Mouse (Mus musculus) neural tube, embryonic 13.5 days (tissue): ENCODE data around the gene Mmp27. TPM values are rescaled to one million over a fixed set of nuclear protein-coding genes. Genes with fewer than 3 reads are reported as not detected.

Experiments used
- ATAC-seq: fragments of 200-750 bp; cut with Nextera tagmentation; 2 replicates; pipeline ENCODE4 v1.8.0; 2017; ENCODE audit warnings: low read depth, mild to moderate bottlenecking, moderate TSS enrichment, moderate library complexity
- H3K27ac ChIP-seq: fragments of 300-500 bp; sonication (generic); replicated peaks from 2 replicates; pipeline ENCODE4 v1.5.1; 2015; ENCODE audit warnings: moderate library complexity, mild to moderate bottlenecking, inconsistent platforms
- H3K27me3 ChIP-seq: fragments of 300-500 bp; sonication (generic); 2 replicates; pipeline ENCODE4 v1.6.1; 2015; ENCODE audit warnings: mild to moderate bottlenecking, inconsistent platforms
- H3K36me3 ChIP-seq: fragments of 300-500 bp; sonication (generic); 2 replicates; pipeline ENCODE4 v1.6.1; 2015; ENCODE audit warnings: mild to moderate bottlenecking, inconsistent platforms
- H3K4me1 ChIP-seq: fragments of 300-500 bp; sonication (generic); replicated peaks from 2 replicates; pipeline ENCODE4 v1.6.1; 2015; ENCODE audit warnings: inconsistent platforms
- H3K4me2 ChIP-seq: fragments of 300-500 bp; sonication (generic); 2 replicates; pipeline ENCODE4 v1.6.1; 2015; ENCODE audit warnings: inconsistent platforms, mild to moderate bottlenecking, moderate library complexity
- H3K4me3 ChIP-seq: fragments of 300-500 bp; sonication (generic); 2 replicates; pipeline ENCODE4 v1.5.1; 2015; ENCODE audit warnings: mild to moderate bottlenecking, inconsistent platforms
- H3K9ac ChIP-seq: fragments of 300-500 bp; sonication (generic); 2 replicates; pipeline ENCODE4 v1.6.1; 2015; ENCODE audit warnings: moderate library complexity, mild to moderate bottlenecking, inconsistent platforms
- H3K9me3 ChIP-seq: fragments of 300-500 bp; sonication (generic); 2 replicates; pipeline ENCODE4 v1.6.1; 2016; ENCODE audit warnings: inconsistent platforms
- WGBS: fragments of 180-500 bp; shearing (Covaris S2); methylation state at CpG from one replicate; pipeline ENCODE4 v1.1.7; 2015; 5-methylcytosine and 5-hydroxymethylcytosine counted together
- polyA plus RNA-seq: library from polyadenylated mRNA; unstranded; fragments of >200 nt; fragmentation: Nextera tagmentation; extraction: Ambion mirVana; gene quantifications from 2 replicates; pipeline ENCODE4 v1.2.1, GENCODE M21; 2015

Mmp27 gene
- not detected in 2 replicates for polyA plus RNA-seq

DNA sequence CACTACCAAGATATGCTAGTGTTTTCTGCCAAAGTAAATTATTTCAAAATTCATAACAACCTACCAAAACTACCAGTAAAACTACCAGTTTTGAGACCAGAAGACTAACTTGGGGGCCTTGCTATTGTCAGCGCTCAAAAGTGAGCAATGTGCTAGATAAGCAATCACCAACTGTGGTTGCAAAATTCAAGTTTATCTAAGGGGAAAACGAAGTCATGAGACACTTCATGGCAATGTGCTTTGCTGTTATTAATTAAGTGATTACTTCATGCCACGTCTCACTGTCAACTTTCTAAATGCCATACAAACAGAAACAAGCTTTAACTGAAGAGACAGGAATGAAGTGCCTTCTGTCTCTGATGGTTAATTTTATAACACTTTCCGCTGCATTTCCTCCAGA lies at the start of gene Mmp27:
Gene Mmp27, plus strand, starts transcription at position 235 of the 400 bp plus-strand sequence.
- no peaks in the 10 kb centered on the region for H3K9me3 ChIP-seq

DNA sequence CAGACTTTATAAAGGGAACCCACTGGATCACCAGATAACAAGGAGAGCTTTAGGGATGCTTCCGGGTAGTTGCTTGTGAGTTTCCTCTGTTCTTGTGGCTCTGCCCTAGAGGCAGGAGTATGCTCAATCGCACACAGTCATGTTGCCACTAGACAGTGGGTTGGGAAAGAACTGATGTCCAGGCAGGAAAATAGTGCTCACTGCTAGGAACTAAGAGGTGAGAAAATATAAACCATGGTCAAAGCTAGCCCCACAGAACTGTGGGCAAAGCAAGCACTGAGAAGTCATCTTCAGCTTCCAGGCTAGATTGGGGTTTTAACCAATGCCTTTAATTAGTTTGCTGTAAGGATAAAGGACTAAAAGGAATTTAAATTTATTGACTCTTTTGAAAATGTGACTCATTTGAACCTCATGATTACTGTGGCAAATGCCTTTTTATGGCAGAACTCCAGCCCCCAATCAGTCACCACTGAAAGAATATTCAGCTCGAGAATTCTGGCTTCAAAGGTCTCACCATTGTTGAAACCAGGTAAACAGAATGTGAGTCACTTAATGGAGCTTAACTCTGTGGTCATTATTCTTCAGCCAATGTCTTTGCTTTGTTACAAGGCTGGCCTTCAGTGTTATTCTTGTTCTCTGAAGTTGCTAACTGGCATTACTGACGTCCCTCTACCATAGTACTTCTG lies 44.8 kb upstream of the Mmp27 start:
- WGBS, result 49% methylated on average over 4 of the region's 4 CpGs
- Histone ChIP-seq H3K36me3 (no peaks in the 10 kb centered on the region), H3K4me3 (no peak overlapping the region), H3K4me2 (no peak overlapping the region), H3K9me3 (no peaks in the 10 kb centered on the region), H3K27ac (no peak overlapping the region), H3K4me1 (no peaks in the 10 kb centered on the region), H3K9ac (no peak overlapping the region), H3K27me3 (no peaks in the 10 kb centered on the region)
- ATAC-seq, result no peak

More for the DNA sequence above, at the start of gene Mmp27:
- Histone ChIP-seq H3K27me3 (no peaks in the 10 kb centered on the region), H3K36me3 (no peaks in the 10 kb centered on the region), H3K4me2 (no peak within 1 kb of the TSS), H3K4me3 (no peak within 1 kb of the TSS), H3K27ac (no peak within 1 kb of the TSS), H3K9ac (no peak within 1 kb of the TSS), H3K4me1 (no peaks in the 10 kb centered on the region)
- WGBS, result 72% methylated on average over 4 of the region's 4 CpGs
- no peak for ATAC-seq

- Histone ChIP-seq H3K4me3 (no peak overlapping the region), H3K9ac (no peak overlapping the region), H3K36me3 (no peaks in the 10 kb centered on the region), H3K27ac (no peak overlapping the region), H3K4me2 (no peak overlapping the region), H3K27me3 (no peaks in the 10 kb centered on the region), H3K9me3 (no peaks in the 10 kb centered on the region), H3K4me1 (no peaks in the 10 kb centered on the region)
- ATAC-seq, result no peak
Measured at GRCm38 (mm10) chr9:7542763-7543162, 28.4 kb upstream of the Mmp27 start.

GRCm38 (mm10) chr9:7544923-7545457 lies 26.2 kb upstream of the Mmp27 start:
- ATAC-seq, result no peak

DNA sequence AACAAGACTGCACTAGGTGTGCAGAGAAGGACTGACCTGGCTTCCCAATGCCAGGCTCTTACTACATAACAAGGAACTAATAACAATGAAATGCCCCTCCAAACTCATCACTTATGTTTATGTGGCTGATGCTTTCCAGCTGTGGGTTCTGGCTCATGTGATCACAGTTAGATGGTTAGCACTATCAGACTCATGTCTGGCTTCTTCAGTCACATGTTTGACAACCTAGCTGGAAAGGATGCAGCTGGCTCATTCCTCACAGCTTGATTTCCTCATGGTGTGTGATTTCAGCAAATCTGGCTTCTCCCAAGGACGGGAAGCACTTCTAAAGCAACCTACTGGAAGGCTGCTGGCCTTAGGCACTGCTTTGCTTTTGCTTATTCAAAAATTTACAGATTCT lies 25.7 kb upstream of the Mmp27 start:
- Histone ChIP-seq H3K4me3 (no peak overlapping the region), H3K36me3 (no peaks in the 10 kb centered on the region), H3K9ac (no peak overlapping the region), H3K27me3 (no peaks in the 10 kb centered on the region), H3K9me3 (no peaks in the 10 kb centered on the region), H3K4me2 (no peak overlapping the region), H3K27ac (no peak overlapping the region), H3K4me1 (no peaks in the 10 kb centered on the region)
- no peak for ATAC-seq
- 64% methylated on average over 1 of the region's 1 CpGs for WGBS

More at GRCm38 (mm10) chr9:7544923-7545457, 26.2 kb upstream of the Mmp27 start:
- no peak overlapping the region for H3K4me3 ChIP-seq
- H3K4me1 ChIP-seq, result no peaks in the 10 kb centered on the region
- no peak overlapping the region for H3K9ac ChIP-seq
- no peaks in the 10 kb centered on the region for H3K9me3 ChIP-seq
- H3K36me3 ChIP-seq, result no peaks in the 10 kb centered on the region
- H3K27me3 ChIP-seq, result no peaks in the 10 kb centered on the region
- no peak overlapping the region for H3K4me2 ChIP-seq
- H3K27ac ChIP-seq, result no peak overlapping the region
- WGBS, result 76% methylated on average over 1 of the region's 1 CpGs

GRCm38 (mm10) chr9:7545920-7546319 lies 25.3 kb upstream of the Mmp27 start:
- no peak overlapping the region for H3K4me2 ChIP-seq
- ATAC-seq, result no peak

DNA sequence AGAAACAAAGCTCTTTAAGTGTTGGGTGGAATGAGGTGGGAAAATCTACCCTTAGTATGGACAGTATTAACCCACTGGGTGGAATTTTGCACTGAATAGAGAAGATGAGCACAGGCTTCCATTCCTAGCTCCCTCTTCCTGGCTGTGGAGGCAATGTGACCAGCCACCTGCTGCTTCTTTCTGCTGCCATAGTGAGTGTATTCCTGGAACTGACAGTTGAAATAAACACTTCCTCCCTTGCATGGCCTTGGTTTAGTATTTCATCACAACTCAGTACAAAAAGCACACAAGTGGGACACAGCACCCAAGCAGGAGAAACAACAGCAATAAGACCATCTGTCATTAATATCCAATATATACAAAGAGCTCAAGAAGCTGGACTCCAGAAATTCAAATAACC lies 19.3 kb upstream of the Mmp27 start:
- no peak overlapping the region for H3K4me2 ChIP-seq
- H3K27me3 ChIP-seq, result no peaks in the 10 kb centered on the region
- H3K27ac ChIP-seq, result no peak overlapping the region
- no peak for ATAC-seq
- no peaks in the 10 kb centered on the region for H3K4me1 ChIP-seq
- no peak overlapping the region for H3K9ac ChIP-seq
- H3K9me3 ChIP-seq, result no peaks in the 10 kb centered on the region
- no peak overlapping the region for H3K4me3 ChIP-seq
- no peaks in the 10 kb centered on the region for H3K36me3 ChIP-seq

More at GRCm38 (mm10) chr9:7545920-7546319, 25.3 kb upstream of the Mmp27 start:
- H3K27me3 ChIP-seq, result no peaks in the 10 kb centered on the region
- H3K9me3 ChIP-seq, result no peaks in the 10 kb centered on the region
- no peaks in the 10 kb centered on the region for H3K36me3 ChIP-seq
- no peak overlapping the region for H3K4me3 ChIP-seq
- no peak overlapping the region for H3K27ac ChIP-seq
- H3K9ac ChIP-seq, result no peak overlapping the region
- H3K4me1 ChIP-seq, result no peaks in the 10 kb centered on the region
- WGBS, result 85% methylated on average over 7 of the region's 7 CpGs

DNA sequence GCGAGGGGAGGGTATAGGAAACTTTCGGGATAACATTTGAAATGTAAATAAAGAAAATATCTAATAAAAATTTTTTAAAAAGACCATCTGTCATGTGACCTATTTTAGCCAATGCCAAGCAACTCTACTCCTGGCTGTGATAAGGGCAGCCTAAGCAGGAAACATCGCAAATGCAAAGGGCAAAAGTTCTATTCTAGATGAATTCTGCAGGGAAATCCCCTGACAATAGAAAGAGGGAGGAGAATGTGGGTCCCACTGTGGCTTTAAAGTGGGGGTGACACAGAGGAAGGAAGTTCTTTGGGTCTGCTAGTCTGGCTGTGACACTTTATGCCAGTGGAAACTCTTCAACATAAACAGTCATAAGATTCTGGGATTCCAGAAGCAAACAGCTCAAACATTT lies 17.7 kb upstream of the Mmp27 start:
- no peaks in the 10 kb centered on the region for H3K4me1 ChIP-seq
- no peak overlapping the region for H3K4me3 ChIP-seq
- no peak overlapping the region for H3K27ac ChIP-seq
- H3K9ac ChIP-seq, result no peak overlapping the region
- H3K36me3 ChIP-seq, result no peaks in the 10 kb centered on the region
- ATAC-seq, result no peak
- no peaks in the 10 kb centered on the region for H3K9me3 ChIP-seq
- H3K27me3 ChIP-seq, result no peaks in the 10 kb centered on the region
- no peak overlapping the region for H3K4me2 ChIP-seq
- WGBS, result 80% methylated on average over 3 of the region's 3 CpGs

DNA sequence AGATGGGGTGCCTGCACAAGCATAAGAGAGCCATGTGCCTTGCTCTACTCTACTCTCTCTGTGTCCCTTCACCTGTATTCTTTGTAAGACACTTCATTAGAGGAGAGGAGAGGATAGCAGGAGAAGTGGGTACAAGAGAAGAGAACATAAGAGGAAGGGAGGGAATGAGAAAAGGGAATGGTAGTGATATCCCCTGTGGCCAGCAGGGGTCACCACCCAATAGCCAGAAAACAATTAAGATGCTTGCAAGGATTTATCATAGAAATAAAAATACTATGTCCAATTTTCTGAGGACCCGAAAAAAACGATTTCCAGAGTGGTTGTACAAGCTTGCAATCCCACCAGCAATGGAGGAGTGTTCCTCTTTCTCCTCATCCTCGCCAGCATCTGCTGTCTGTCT lies 16.8 kb upstream of the Mmp27 start:
- no peak overlapping the region for H3K4me3 ChIP-seq
- H3K27ac ChIP-seq, result no peak overlapping the region
- H3K4me1 ChIP-seq, result no peaks in the 10 kb centered on the region
- no peak for ATAC-seq
- no peaks in the 10 kb centered on the region for H3K27me3 ChIP-seq
- no peaks in the 10 kb centered on the region for H3K9me3 ChIP-seq
- no peak overlapping the region for H3K9ac ChIP-seq
- 36% methylated on average over 3 of the region's 3 CpGs for WGBS
- H3K36me3 ChIP-seq, result no peaks in the 10 kb centered on the region
- no peak overlapping the region for H3K4me2 ChIP-seq

- no peak for ATAC-seq
- no peak within 1 kb of the TSS for H3K9ac ChIP-seq
- H3K4me2 ChIP-seq, result no peak within 1 kb of the TSS
- WGBS, result 87% methylated on average over 8 of the region's 8 CpGs
- no peaks in the 10 kb centered on the region for H3K9me3 ChIP-seq
- H3K4me1 ChIP-seq, result no peaks in the 10 kb centered on the region
- no peak within 1 kb of the TSS for H3K27ac ChIP-seq
- H3K4me3 ChIP-seq, result no peak within 1 kb of the TSS
- H3K27me3 ChIP-seq, result no peaks in the 10 kb centered on the region
- H3K36me3 ChIP-seq, result no peaks in the 10 kb centered on the region
Measured at GRCm38 (mm10) chr9:7558221-7559017, 12.8 kb upstream of the Mmp27 start, which contains the start of gene Mmp8. Mmp8 (plus strand) TSS chr9:7558456.

DNA sequence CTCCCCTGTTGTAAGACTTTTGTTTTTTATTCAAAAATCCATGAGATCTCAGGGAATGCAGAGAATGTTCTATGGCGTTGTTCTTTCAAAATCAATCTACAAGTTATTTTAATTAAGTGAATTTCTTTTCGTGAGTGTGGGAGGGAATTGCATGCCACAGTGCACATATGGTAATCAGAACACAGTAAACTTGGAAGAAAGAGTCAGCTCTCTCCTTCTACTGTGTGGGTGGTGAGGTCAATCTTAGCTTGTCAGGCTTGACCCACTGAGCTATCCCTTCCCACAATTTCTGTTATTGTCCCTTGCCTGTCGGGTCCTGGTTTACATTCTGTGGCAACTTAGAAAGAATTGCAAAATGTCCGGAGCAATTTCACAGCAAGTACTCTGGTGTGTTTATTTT lies 11.2 kb upstream of the Mmp27 start:
- Histone ChIP-seq H3K9me3 (no peaks in the 10 kb centered on the region), H3K27ac (no peak overlapping the region), H3K36me3 (no peaks in the 10 kb centered on the region), H3K4me2 (no peak overlapping the region), H3K4me1 (no peaks in the 10 kb centered on the region), H3K4me3 (no peak overlapping the region), H3K27me3 (no peaks in the 10 kb centered on the region), H3K9ac (no peak overlapping the region)
- 80% methylated on average over 4 of the region's 4 CpGs for WGBS
- no peak for ATAC-seq

GRCm38 (mm10) chr9:7567376-7567775 lies 3.8 kb upstream of the Mmp27 start:
- Histone ChIP-seq H3K27me3 (no peaks in the 10 kb centered on the region), H3K9me3 (no peaks in the 10 kb centered on the region), H3K27ac (no peak overlapping the region), H3K4me3 (no peak overlapping the region), H3K9ac (no peak overlapping the region), H3K36me3 (no peaks in the 10 kb centered on the region), H3K4me2 (no peak overlapping the region), H3K4me1 (no peaks in the 10 kb centered on the region)
- ATAC-seq, result no peak
- 67% methylated on average over 7 of the region's 7 CpGs for WGBS
